Mouse (Mus musculus) G1E (cell line): ENCODE measurements around the gene Des. TPM values are rescaled to one million over a fixed set of nuclear protein-coding genes. Genes with fewer than 3 reads are reported as not detected.
A peak's percentile ranks its signal among the peaks of the same experiment; 100 is the strongest.

Experiments used
- ATAC-seq: 2 replicates; pipeline ENCODE4 v1.8.0; 2016; ENCODE audit warnings: mild to moderate bottlenecking; ENCODE audit not compliant: insufficient number of reproducible peaks, poor library complexity, low FRiP score, severe bottlenecking; ENCODE audit errors: extremely low read depth
- DNase-seq: peaks from one replicate; pipeline ENCODE4 v3.0.0; 2012; ENCODE audit warnings: low spot score
- H3K27me3 ChIP-seq: 2 replicates; pipeline ENCODE4 v1.6.1; 2012; ENCODE audit warnings: mild to moderate bottlenecking, low read length, inconsistent platforms; ENCODE audit not compliant: insufficient read depth
- H3K36me3 ChIP-seq: replicated peaks from 2 replicates; pipeline ENCODE3; 2012; ENCODE audit warnings: mild to moderate bottlenecking, inconsistent platforms
- H3K4me1 ChIP-seq: 2 replicates; pipeline ENCODE4 v1.6.1; 2012; ENCODE audit warnings: low read depth, low read length, inconsistent platforms, mixed read lengths; ENCODE audit not compliant: insufficient read depth
- H3K4me3 ChIP-seq: 2 replicates; pipeline ENCODE4 v1.5.1; 2012; ENCODE audit warnings: low read depth, mild to moderate bottlenecking, inconsistent platforms, low read length, moderate library complexity, mixed read lengths
- H3K9me3 ChIP-seq: replicated peaks from 2 replicates; pipeline ENCODE4 v1.6.1; 2012; ENCODE audit warnings: inconsistent platforms
- CTCF ChIP-seq: IDR thresholded peaks from 2 replicates; pipeline ENCODE4 v1.5.1; 2012; ENCODE audit warnings: low read depth, low read length, inconsistent platforms, mixed read lengths
- GATA1 ChIP-seq: IDR thresholded peaks from 2 replicates; pipeline ENCODE4 v1.6.1; 2012; ENCODE audit warnings: borderline replicate concordance, low read length, inconsistent platforms, mixed read lengths
- GATA2 ChIP-seq: IDR thresholded peaks from 2 replicates; pipeline ENCODE4 v1.6.1; 2012; ENCODE audit warnings: low read depth, low read length, inconsistent platforms, borderline replicate concordance
- POLR2AphosphoS5 ChIP-seq: IDR thresholded peaks from 2 replicates; pipeline ENCODE4 v1.6.1; 2012; ENCODE audit warnings: low read depth, low read length, inconsistent platforms; ENCODE audit not compliant: insufficient replicate concordance
- TAL1 ChIP-seq: conservative IDR thresholded peaks from 2 replicates; pipeline ENCODE4 v1.6.1; 2012; ENCODE audit warnings: low read depth, low read length, inconsistent platforms, mixed read lengths
- polyA plus RNA-seq: library from polyadenylated mRNA; stranded (reverse); fragments of >175 nt; gene quantifications from 2 replicates; pipeline ENCODE4 v1.2.3, GENCODE M21; 2012
- total RNA-seq, 2 experiments: library from RNA; stranded (forward) in 1 of 2; stranded (reverse) in 1 of 2; fragments of 200-1000 nt in 1 of 2; fragments of >200 nt in 1 of 2; fragmentation: Nextera tagmentation in 1 of 2; gene quantifications; 2 replicates each; pipeline ENCODE4 v1.2.3; 2014 to 2017

Des gene
- total and polyA plus RNA-seq, 3 experiments, result 5.6 to 13.8 (median 12.9) TPM

DNA sequence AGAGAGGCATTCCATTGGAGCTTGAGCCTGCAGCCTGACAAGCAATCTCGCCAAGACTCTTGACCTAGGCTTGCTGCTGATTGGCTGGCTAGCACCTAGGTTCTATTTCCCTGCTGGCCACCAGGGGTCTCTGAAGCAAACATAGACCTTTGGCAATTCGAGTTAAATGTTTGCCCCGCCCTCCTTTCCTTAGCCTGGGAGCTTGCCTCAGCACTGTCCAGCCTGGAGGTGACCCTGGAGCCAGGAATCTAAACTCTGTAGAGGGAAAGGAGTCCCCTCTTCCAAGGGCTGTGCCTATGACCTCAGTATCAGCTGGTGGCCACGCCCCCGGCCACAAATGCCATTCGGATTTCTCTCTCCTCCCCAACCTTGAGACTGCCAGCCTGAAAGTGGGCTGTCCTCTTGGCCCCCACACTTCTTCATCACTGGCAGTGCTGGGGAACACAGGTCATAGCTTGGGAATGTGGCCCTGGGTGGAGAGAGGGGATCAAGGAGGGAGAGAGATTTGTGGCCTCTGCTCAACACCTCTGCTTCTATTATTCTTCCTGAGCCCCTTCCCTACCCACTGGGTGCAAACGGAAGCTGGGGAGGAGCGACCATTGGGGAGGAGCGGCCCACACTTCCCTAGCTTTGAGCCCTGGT, 38.8 kb downstream of the Des start:
- TF ChIP-seq GATA1, result no peak
- peak; percentile 60 for TF ChIP-seq CTCF
- Histone ChIP-seq H3K4me3 (no peak overlapping the region), H3K9me3 (no peaks in the 10 kb centered on the region), H3K36me3 (no peaks in the 10 kb centered on the region), H3K4me1 (peaks cover 24% of the 10 kb centered on the region), H3K27me3 (peaks cover 55% of the 10 kb centered on the region)
- DNase-seq (peak; percentile 86), ATAC-seq (peak; percentile 77)

DNA sequence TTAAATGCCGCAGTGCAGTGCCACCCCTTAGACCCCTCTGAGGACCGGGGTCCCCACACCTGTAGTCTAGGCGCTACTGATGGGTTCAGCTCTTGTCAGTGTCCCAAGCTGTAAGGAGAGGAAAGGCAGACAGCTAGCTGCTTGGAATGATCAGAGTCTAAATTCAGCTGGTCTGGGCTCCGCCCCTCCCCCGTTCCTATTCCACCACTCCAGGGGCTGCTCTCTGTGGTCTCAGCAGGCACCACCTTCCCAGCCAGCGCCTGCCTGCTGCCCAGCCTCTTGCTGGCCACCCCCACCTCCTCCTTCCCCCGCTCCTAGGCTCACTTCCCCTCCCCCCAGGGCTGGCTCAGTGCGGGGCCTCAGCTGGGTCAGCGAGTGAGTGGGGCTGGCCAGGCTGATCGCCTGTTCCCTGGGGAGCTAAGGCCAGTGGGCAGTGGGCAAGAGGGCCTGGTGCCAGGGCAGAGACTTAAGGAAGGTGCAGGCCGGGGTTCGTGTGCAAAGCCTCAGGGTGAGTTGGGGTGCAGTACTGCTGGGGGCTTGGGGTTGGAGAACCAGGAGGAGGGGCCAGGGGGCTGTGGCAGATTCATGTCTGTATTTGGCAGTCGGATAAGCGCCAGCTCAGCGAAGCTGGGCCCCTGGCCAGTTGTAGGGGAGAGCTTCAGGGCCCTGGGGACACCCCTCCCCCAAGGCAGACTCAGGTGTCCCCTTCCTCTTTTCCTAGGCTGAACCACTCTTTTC, 39.8 kb downstream of the Des start:
- H3K4me1 ChIP-seq, result peaks cover 24% of the 10 kb centered on the region
- DNase-seq (no peak), ATAC-seq (no peak)
- no peak for TF ChIP-seq CTCF
- no peak for TF ChIP-seq GATA1
- TF ChIP-seq GATA2, result no peak
- TF ChIP-seq POLR2AphosphoS5, result no peak
- no peak for TF ChIP-seq TAL1
- H3K36me3 ChIP-seq, result no peaks in the 10 kb centered on the region
- H3K9me3 ChIP-seq, result no peaks in the 10 kb centered on the region
- peaks cover 57% of the 10 kb centered on the region for H3K27me3 ChIP-seq
- H3K4me3 ChIP-seq, result peak overlapping the region; percentile 33; the same call in 1 of the 2 replicates

DNA sequence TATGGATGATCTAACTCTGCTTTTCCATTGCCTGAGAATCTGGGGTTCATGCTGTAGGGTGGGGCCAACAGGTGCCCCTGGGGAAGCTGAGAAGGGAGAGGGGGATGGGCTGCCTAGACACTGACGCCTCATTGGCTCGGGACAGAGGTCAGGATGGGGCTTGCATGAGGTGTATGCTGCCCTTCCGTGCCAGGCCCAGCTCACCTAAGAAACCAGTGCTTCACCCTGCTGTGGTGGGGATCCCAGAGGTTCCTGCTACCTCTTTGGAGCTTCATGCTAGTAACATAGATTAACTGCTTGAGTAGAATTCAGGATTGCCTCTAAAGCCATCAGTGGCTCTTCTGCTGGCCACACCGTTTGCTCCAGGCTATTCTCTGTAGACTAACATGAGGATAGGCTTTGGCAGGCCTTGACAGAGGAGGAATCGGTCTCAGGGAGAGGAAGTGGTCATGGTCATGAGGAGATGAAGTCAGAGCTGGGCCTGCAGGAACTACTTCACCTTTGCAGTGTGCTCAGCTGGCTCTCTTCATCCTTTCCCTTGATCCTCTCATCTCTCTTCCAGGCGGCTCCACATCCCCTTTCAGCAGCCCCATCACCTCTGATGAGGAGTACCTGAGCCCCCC, 40.5 kb downstream of the Des start:
- Histone ChIP-seq H3K9me3 (no peaks in the 10 kb centered on the region), H3K36me3 (no peaks in the 10 kb centered on the region), H3K27me3 (peaks cover 57% of the 10 kb centered on the region), H3K4me3 (no peak overlapping the region; the same call in 1 of the 2 replicates), H3K4me1 (peaks cover 24% of the 10 kb centered on the region)
- no peak for DNase-seq
- TF ChIP-seq GATA1 (no peak), CTCF (no peak), TAL1 (no peak), POLR2AphosphoS5 (no peak), GATA2 (no peak)
- no peak for ATAC-seq

DNA sequence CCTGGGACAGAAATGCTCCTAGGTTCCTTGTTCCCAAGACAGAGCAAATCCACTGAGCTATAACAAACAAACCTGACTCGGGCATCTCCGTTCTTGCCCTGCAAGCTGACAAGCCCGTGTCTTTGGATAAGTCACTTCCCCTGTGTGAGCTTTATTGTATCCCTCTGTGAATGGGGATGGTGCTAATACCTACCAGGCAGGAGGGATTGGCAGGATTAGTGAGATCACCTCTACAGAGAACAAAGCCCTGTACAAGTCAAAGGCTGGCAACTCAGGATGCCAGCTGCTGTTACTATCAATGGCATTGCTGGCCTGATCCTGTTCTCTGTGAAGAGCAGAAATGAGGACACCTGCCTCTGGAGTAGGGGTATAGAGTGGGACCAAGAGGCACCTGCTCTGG, 45.4 kb downstream of the Des start:
- no peak for TF ChIP-seq CTCF
- no peak for TF ChIP-seq GATA2
- TF ChIP-seq POLR2AphosphoS5, result no peak
- no peak for TF ChIP-seq TAL1
- no peak for TF ChIP-seq GATA1
- ATAC-seq, result no peak
- Histone ChIP-seq H3K36me3 (no peaks in the 10 kb centered on the region), H3K9me3 (no peaks in the 10 kb centered on the region), H3K4me1 (peaks cover 3% of the 10 kb centered on the region), H3K27me3 (peaks cover 74% of the 10 kb centered on the region), H3K4me3 (no peak overlapping the region)
- DNase-seq, result no peak

DNA sequence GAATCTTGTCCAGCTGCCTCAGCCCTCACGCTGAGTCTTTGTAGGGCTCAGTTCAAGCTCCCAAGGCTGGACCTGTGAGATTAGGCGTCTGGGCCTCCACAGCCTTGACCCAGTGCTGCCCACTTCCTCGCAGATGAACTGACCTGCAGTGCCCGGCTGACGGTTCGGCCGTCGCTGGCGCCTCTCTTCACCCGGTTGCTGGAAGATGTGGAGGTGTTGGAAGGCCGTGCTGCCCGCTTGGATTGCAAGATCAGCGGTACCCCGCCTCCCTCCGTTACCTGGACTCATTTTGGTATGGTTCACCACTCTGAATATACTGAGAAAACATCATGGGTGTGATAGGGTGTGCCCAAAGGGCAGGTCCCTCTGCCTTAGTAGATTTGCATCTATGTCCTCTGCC, 46.0 kb downstream of the Des start:
- H3K36me3 ChIP-seq, result no peaks in the 10 kb centered on the region
- H3K27me3 ChIP-seq, result peaks cover 74% of the 10 kb centered on the region
- no peak for ATAC-seq
- H3K4me1 ChIP-seq, result no peaks in the 10 kb centered on the region
- no peak for TF ChIP-seq GATA2
- TF ChIP-seq POLR2AphosphoS5, result no peak
- no peak for TF ChIP-seq GATA1
- TF ChIP-seq CTCF, result no peak
- no peak for TF ChIP-seq TAL1
- H3K4me3 ChIP-seq, result no peak overlapping the region
- DNase-seq, result no peak
- no peaks in the 10 kb centered on the region for H3K9me3 ChIP-seq

DNA sequence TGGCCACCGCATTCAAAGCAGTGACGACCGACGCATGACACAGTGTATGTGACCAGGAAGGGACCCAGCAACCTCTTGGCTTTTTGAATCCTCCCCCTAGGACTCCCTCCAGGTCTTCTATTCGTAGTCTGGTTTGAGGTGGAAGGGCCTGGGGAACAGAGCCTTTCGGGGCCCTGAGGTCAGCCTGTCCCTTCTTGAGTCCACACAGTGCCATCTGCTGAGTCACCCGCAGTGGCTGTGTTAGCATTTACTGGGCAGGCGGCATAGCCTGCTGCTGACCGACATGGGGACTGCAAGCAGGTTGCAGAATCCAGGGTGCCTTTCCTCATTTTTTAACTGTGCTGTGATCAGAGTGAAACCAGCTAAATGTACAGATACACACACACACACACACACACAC, 46.9 kb downstream of the Des start:
- TF ChIP-seq POLR2AphosphoS5 (no peak), GATA1 (no peak), TAL1 (no peak), GATA2 (no peak), CTCF (no peak)
- Histone ChIP-seq H3K4me3 (no peak overlapping the region), H3K9me3 (no peaks in the 10 kb centered on the region), H3K36me3 (no peaks in the 10 kb centered on the region), H3K27me3 (peaks cover 70% of the 10 kb centered on the region), H3K4me1 (no peaks in the 10 kb centered on the region)
- DNase-seq (no peak), ATAC-seq (no peak)
